Mouse (Mus musculus) stomach, embryonic 16.5 days (tissue): ENCODE data around the gene Dlg3. TPM values are rescaled to one million over a fixed set of nuclear protein-coding genes. Genes with fewer than 3 reads are reported as not detected.

Experiments used
- ATAC-seq: fragments of 200-750 bp; cut with Nextera tagmentation; 2 replicates; pipeline ENCODE4 v1.8.0; 2017; ENCODE audit warnings: moderate number of reproducible peaks, moderate TSS enrichment; ENCODE audit not compliant: insufficient read depth, low FRiP score
- H3K27ac ChIP-seq: fragments of 300-500 bp; sonication (generic); 2 replicates; pipeline ENCODE4 v1.5.1; 2014; ENCODE audit warnings: low read length
- H3K27me3 ChIP-seq: fragments of 300-500 bp; sonication (generic); 2 replicates; pipeline ENCODE4 v1.6.1; 2014; ENCODE audit warnings: low read length, control low read depth, mixed read lengths; ENCODE audit not compliant: control insufficient read depth, insufficient read depth
- H3K36me3 ChIP-seq: fragments of 300-500 bp; sonication (generic); 2 replicates; pipeline ENCODE4 v1.6.1; 2014; ENCODE audit warnings: low read length; ENCODE audit not compliant: control insufficient read depth, insufficient read depth
- H3K4me1 ChIP-seq: fragments of 300-500 bp; sonication (generic); 2 replicates; pipeline ENCODE4 v1.6.1; 2014; ENCODE audit warnings: low read length, control low read depth, mixed read lengths; ENCODE audit not compliant: control insufficient read depth, insufficient read depth
- H3K4me2 ChIP-seq: fragments of 300-500 bp; sonication (generic); 2 replicates; pipeline ENCODE4 v1.6.1; 2014; ENCODE audit warnings: low read depth, low read length, mixed read lengths
- H3K4me3 ChIP-seq: fragments of 300-500 bp; sonication (generic); replicated peaks from 2 replicates; pipeline ENCODE4 v1.5.1; 2014; ENCODE audit warnings: mild to moderate bottlenecking, low read length
- H3K9ac ChIP-seq: fragments of 300-500 bp; sonication (generic); 2 replicates; pipeline ENCODE4 v1.6.1; 2014; ENCODE audit warnings: low read length
- H3K9me3 ChIP-seq: fragments of 300-500 bp; sonication (generic); replicated peaks from 2 replicates; pipeline ENCODE4 v1.6.1; 2016; ENCODE audit warnings: low read length, control low read depth; ENCODE audit not compliant: control insufficient read depth
- WGBS: fragments of 180-500 bp; shearing (Covaris S2); extraction: QIAGEN DNeasy Blood & Tissue Kit; methylation state at CpG from one replicate; pipeline ENCODE4 v1.1.7; 2014; 5-methylcytosine and 5-hydroxymethylcytosine counted together
- polyA plus RNA-seq: library from polyadenylated mRNA; unstranded; fragments of >200 nt; fragmentation: Nextera tagmentation; extraction: Ambion mirVana; gene quantifications from 2 replicates; pipeline ENCODE4 v1.2.1, GENCODE M21; 2015

The Dlg3 gene
- polyA plus RNA-seq, 1 experiment from 2014 or later = 9.7 TPM

- H3K4me1 ChIP-seq = no peaks in the 10 kb centered on the region
These were observed 1.7 kb upstream of the Dlg3 start for GRCm38 (mm10) chrX:100765855-100766254.

DNA sequence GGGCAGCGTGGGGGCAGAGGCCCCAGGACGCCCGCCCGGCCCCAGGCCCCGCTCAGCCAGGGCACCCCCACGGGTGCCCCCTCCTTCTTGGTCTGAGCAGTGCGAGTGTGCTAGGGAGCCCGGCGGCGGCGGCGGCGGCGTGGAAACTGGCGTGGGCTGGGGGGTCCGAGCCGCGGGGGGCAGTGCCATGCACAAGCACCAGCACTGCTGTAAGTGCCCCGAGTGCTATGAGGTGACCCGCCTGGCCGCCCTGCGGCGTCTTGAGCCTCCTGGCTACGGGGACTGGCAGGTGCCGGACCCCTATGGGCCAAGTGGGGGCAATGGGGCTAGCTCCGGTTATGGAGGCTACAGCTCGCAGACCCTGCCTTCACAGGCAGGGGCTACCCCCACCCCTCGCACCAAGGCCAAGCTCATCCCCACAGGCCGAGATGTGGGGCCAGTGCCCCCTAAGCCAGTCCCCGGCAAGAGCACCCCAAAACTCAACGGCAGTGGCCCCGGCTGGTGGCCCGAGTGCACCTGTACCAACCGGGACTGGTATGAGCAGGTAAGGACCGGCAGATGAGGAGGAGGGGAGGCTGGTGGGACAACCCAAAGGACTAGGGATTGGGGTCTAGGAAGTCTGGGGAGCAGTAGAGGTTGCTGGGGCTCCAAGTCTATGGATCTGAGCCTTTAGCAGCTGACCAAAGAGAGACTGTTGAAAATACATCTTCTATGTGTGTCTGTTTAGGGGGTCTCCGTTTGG lies 534 bp downstream of the Dlg3 start:
- no peaks in the 10 kb centered on the region for H3K36me3 ChIP-seq
- peak overlapping the region; percentile 39; the same call in 1 of the 2 replicates for H3K9ac ChIP-seq
- H3K4me3 ChIP-seq = peak overlapping the region; percentile 44
- H3K4me1 ChIP-seq = no peaks in the 10 kb centered on the region
- no peaks in the 10 kb centered on the region for H3K9me3 ChIP-seq
- H3K4me2 ChIP-seq = peak overlapping the region; percentile 73
- H3K27ac ChIP-seq = no peak overlapping the region
- H3K27me3 ChIP-seq = peaks cover 8% of the 10 kb centered on the region; the same call in 1 of the 2 replicates
- peak; percentile 50; the same call in 1 of the 2 replicates for ATAC-seq
- WGBS = 27% methylated on average over 24 of the region's 36 CpGs

More at GRCm38 (mm10) chrX:100765855-100766254, 1.7 kb upstream of the Dlg3 start:
- Histone ChIP-seq H3K9me3 (no peaks in the 10 kb centered on the region), H3K36me3 (no peaks in the 10 kb centered on the region), H3K4me2 (no peak overlapping the region), H3K4me3 (no peak overlapping the region), H3K9ac (no peak overlapping the region), H3K27me3 (peaks cover 8% of the 10 kb centered on the region; the same call in 1 of the 2 replicates), H3K27ac (no peak overlapping the region)
- ATAC-seq = no peak
- WGBS = 82% methylated on average over 6 of the region's 6 CpGs

GRCm38 (mm10) chrX:100769281-100769680 lies 1.8 kb downstream of the Dlg3 start:
- WGBS = 84% methylated on average over 5 of the region's 5 CpGs
- no peak for ATAC-seq

GRCm38 (mm10) chrX:100774341-100774811 lies 6.9 kb downstream of the Dlg3 start:
- H3K9ac ChIP-seq = peak overlapping the region; percentile 73

More at GRCm38 (mm10) chrX:100769281-100769680, 1.8 kb downstream of the Dlg3 start:
- Histone ChIP-seq H3K9ac (no peak overlapping the region), H3K27me3 (peaks cover 8% of the 10 kb centered on the region; the same call in 1 of the 2 replicates), H3K36me3 (no peaks in the 10 kb centered on the region), H3K27ac (no peak overlapping the region), H3K9me3 (no peaks in the 10 kb centered on the region), H3K4me2 (no peak overlapping the region), H3K4me3 (no peak overlapping the region), H3K4me1 (no peaks in the 10 kb centered on the region)

DNA sequence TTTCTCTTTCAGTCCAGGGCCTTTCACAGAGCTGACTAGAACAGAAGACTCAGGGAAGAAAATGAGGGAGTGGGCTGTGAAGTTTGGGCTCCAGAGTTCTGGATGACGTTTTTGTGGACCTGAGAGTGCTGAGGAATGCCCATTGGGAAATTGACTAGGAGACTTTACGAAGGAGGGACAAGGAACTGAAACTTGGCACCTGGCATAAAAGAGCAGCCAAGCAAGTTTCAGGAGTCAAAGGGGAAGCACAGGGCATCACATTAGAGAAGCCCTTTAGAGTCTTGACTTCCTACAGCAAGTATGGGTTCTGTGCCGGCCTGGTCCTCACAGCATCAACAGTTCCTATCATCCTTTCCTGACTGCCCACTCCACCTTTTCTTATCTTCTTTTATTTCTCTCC lies 7.9 kb downstream of the Dlg3 start:
- Histone ChIP-seq H3K27me3 (no peaks in the 10 kb centered on the region), H3K4me2 (0 out of 2 replicates have a peak overlapping the region, but pooled peaks have one; percentile 19), H3K36me3 (no peaks in the 10 kb centered on the region), H3K9me3 (no peaks in the 10 kb centered on the region), H3K9ac (no peak overlapping the region; the same call in 1 of the 2 replicates), H3K27ac (peak overlapping the region; percentile 49), H3K4me1 (0 out of 2 replicates have a peak, but pooled peaks cover 7% of the 10 kb centered on the region), H3K4me3 (peak overlapping the region; percentile 14; the same call in 1 of the 2 replicates)
- WGBS = 78% methylated on average over 3 of the region's 3 CpGs
- no peak for ATAC-seq

More at GRCm38 (mm10) chrX:100774341-100774811, 6.9 kb downstream of the Dlg3 start:
- Histone ChIP-seq H3K27ac (peak overlapping the region; percentile 52; the same call in 1 of the 2 replicates), H3K9me3 (no peaks in the 10 kb centered on the region), H3K36me3 (no peaks in the 10 kb centered on the region), H3K4me2 (peak overlapping the region; percentile 52), H3K4me1 (0 out of 2 replicates have a peak, but pooled peaks cover 7% of the 10 kb centered on the region), H3K4me3 (peak overlapping the region; percentile 52), H3K27me3 (no peaks in the 10 kb centered on the region)
- peak; percentile 52; the same call in 1 of the 2 replicates for ATAC-seq
- WGBS = 14% methylated on average over 23 of the region's 23 CpGs

- H3K4me3 ChIP-seq = peak overlapping the region; percentile 59
- H3K4me1 ChIP-seq = 0 out of 2 replicates have a peak, but pooled peaks cover 7% of the 10 kb centered on the region
- peak; percentile 11; the same call in 1 of the 2 replicates for ATAC-seq
- H3K9me3 ChIP-seq = no peaks in the 10 kb centered on the region
- H3K27ac ChIP-seq = peak overlapping the region; percentile 76
- WGBS = 14% methylated on average over 9 of the region's 9 CpGs
- H3K27me3 ChIP-seq = no peaks in the 10 kb centered on the region
- no peaks in the 10 kb centered on the region for H3K36me3 ChIP-seq
- H3K9ac ChIP-seq = 0 out of 2 replicates have a peak overlapping the region, but pooled peaks have one; percentile 70
- H3K4me2 ChIP-seq = peak overlapping the region; percentile 61
These were observed 9.0 kb downstream of the Dlg3 start for GRCm38 (mm10) chrX:100776494-100776893.

GRCm38 (mm10) chrX:100776985-100777654 lies 9.6 kb downstream of the Dlg3 start:
- no peaks in the 10 kb centered on the region for H3K9me3 ChIP-seq
- 0 out of 2 replicates have a peak, but pooled peaks cover 7% of the 10 kb centered on the region for H3K4me1 ChIP-seq
- peak overlapping the region; percentile 61 for H3K4me2 ChIP-seq
- peak overlapping the region; percentile 76 for H3K27ac ChIP-seq
- H3K9ac ChIP-seq = peak overlapping the region; percentile 70
- ATAC-seq = peak; percentile 92
- H3K4me3 ChIP-seq = peak overlapping the region; percentile 59
- H3K27me3 ChIP-seq = no peaks in the 10 kb centered on the region
- 15% methylated on average over 34 of the region's 49 CpGs for WGBS
- no peaks in the 10 kb centered on the region for H3K36me3 ChIP-seq

DNA sequence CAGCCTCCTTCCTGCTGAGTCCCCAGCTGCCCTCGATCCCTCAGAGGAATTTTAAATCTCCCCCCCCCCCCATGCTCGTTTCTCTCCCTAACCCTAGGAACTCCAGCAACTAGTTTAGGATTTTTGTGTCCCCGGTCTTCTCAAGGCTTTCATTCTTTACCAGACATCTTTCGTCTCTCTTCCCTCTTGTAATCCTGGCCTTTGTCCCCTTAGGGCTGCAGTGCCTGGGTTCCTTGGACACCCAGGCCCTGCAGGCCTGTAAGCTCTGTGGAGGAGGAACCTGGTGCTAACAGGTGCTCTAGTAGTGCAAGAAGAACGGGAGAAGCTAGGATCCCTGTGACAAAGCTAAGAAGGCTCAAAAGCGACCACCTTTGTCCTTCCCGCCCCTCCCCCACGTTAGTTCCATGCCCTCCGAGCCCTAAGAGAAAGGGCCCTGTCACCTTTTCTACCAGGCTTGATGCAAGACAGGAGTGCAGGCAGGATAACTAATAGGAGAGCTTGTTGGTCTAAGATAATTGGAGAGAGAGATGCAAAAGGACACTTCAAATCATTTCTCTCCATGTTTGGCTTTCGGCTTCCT lies 10.2 kb downstream of the Dlg3 start:
- Histone ChIP-seq H3K36me3 (no peaks in the 10 kb centered on the region), H3K4me2 (peak overlapping the region; percentile 61), H3K9ac (peak overlapping the region; percentile 70), H3K4me1 (0 out of 2 replicates have a peak, but pooled peaks cover 7% of the 10 kb centered on the region), H3K27ac (peak overlapping the region; percentile 76), H3K4me3 (peak overlapping the region; percentile 59), H3K9me3 (no peaks in the 10 kb centered on the region), H3K27me3 (no peaks in the 10 kb centered on the region)
- 20% methylated on average over 10 of the region's 10 CpGs for WGBS
- ATAC-seq = no peak
